Mouse (Mus musculus) left cerebral cortex, postnatal 25 days (tissue): Measurements from ENCODE around the gene Fam184b. TPM values are rescaled to one million over a fixed set of nuclear protein-coding genes. Genes with fewer than 3 reads are reported as not detected.
"Not testable (repeated sequence)": the region's sequence is repeated elsewhere in the genome, so short reads cannot be mapped to it uniquely, and the experiment has no call there.

ENCODE experiments used
- DNase-seq, 2 experiments: peaks; one replicate each; pipeline ENCODE4 v3.0.0; 2022; ENCODE audit warnings: low spot score in 2 of 2, mixed read lengths in 1 of 2
- intact Hi-C: fragments of 180-260 bp; cut with DNase I; formaldehyde crosslinking; loops from one replicate; pipeline ENCODE4 v1.15.1; 2025
- total RNA-seq, 2 experiments: library from RNA; stranded (reverse); gene quantifications; 2 replicates each; pipeline ENCODE4 v1.2.3; 2021

The Fam184b gene
- 10 to 100 TPM in 1 of 2 experiments, 1 to 10 TPM in 1; 7.1 to 11.8 TPM for total RNA-seq

GRCm38 (mm10) chr5:45638806-45639714 lies at the start of gene Fam184b:
Gene Fam184b, minus strand, starts transcription at chr5:45639614.
- DNase-seq, result peak; percentile 85 to 90
- intact Hi-C loops, result no loop called here

GRCm38 (mm10) chr5:45689152-45689551 lies 49.7 kb upstream of the Fam184b start:
- intact Hi-C loops, result no loop called here

GRCm38 (mm10) chr5:45686223-45686622 lies 46.8 kb upstream of the Fam184b start:
- no peak for DNase-seq
- intact Hi-C loops, result no loop called here

More at GRCm38 (mm10) chr5:45689152-45689551, 49.7 kb upstream of the Fam184b start:
- peak in 1 of 2 experiments; percentile 1 for DNase-seq

- DNase-seq, result no peak
- intact Hi-C loops, result no loop called here
These were observed 45.8 kb upstream of the Fam184b start for GRCm38 (mm10) chr5:45685243-45685642.

GRCm38 (mm10) chr5:45683388-45683787 lies 44.0 kb upstream of the Fam184b start:
- no peak for DNase-seq
- intact Hi-C loops, result no loop called here

GRCm38 (mm10) chr5:45679955-45680354 lies 40.5 kb upstream of the Fam184b start:
- DNase-seq, result peak in 1 of 2 experiments; percentile 17
- intact Hi-C loops, result no loop called here

GRCm38 (mm10) chr5:45677639-45678038 lies 38.2 kb upstream of the Fam184b start:
- intact Hi-C loops, result no loop called here
- no peak for DNase-seq

GRCm38 (mm10) chr5:45675032-45675431 lies 35.6 kb upstream of the Fam184b start:
- DNase-seq, result no peak
- intact Hi-C loops, result no loop called here

GRCm38 (mm10) chr5:45670894-45671494 lies 31.6 kb upstream of the Fam184b start:
- DNase-seq, result no peak
- intact Hi-C loops, result no loop called here

- no peak for DNase-seq
- intact Hi-C loops, result no loop called here
These were observed 30.9 kb upstream of the Fam184b start for GRCm38 (mm10) chr5:45670280-45670670.

- DNase-seq, result peak; percentile 98 to 99
- intact Hi-C loops, result loop anchor here (1.0 to 5.0 kb wide), 3 partner anchors 135 to 678 kb away; no protein-coding TSS in a partner anchor
These were observed 30.3 kb upstream of the Fam184b start, which contains the start of gene Ncapg for GRCm38 (mm10) chr5:45669598-45670279. Gene Ncapg, plus strand, starts transcription at chr5:45669919.

- DNase-seq, result no peak
- intact Hi-C loops, result loop anchor here (1.0 to 5.0 kb wide), 3 partner anchors 135 to 678 kb away; no protein-coding TSS in a partner anchor
These were observed 29.8 kb upstream of the Fam184b start for GRCm38 (mm10) chr5:45669234-45669597.

GRCm38 (mm10) chr5:45668831-45669230 lies 29.4 kb upstream of the Fam184b start:
- intact Hi-C loops, result loop anchor here (1.0 to 5.0 kb wide), 3 partner anchors 135 to 678 kb away; no protein-coding TSS in a partner anchor
- peak in 1 of 2 experiments; percentile 31 for DNase-seq

- peak in 1 of 2 experiments; percentile 43 for DNase-seq
- intact Hi-C loops, result loop anchor here (2.0 to 5.0 kb wide), 2 partner anchors 192 to 679 kb away; no protein-coding TSS in a partner anchor
These were observed 28.9 kb upstream of the Fam184b start for GRCm38 (mm10) chr5:45668324-45668723.

- intact Hi-C loops, DNase-seq: not testable (repeated sequence)
These were observed 19.0 kb upstream of the Fam184b start for GRCm38 (mm10) chr5:45658406-45658805.

- intact Hi-C loops, result no loop called here
These were observed 11.8 kb upstream of the Fam184b start for GRCm38 (mm10) chr5:45651026-45651703.

GRCm38 (mm10) chr5:45639715-45640092 lies 290 bp upstream of the Fam184b start:
- intact Hi-C loops, result no loop called here
- DNase-seq, result peak; percentile 30 to 34

More at GRCm38 (mm10) chr5:45651026-45651703, 11.8 kb upstream of the Fam184b start:
- DNase-seq, result no peak

- intact Hi-C loops, result no loop called here
These were observed 1.0 kb downstream of the Fam184b start for GRCm38 (mm10) chr5:45638378-45638777.

GRCm38 (mm10) chr5:45629470-45629869 lies 9.9 kb downstream of the Fam184b start:
- intact Hi-C loops, result no loop called here
- peak in 1 of 2 experiments; percentile 14 for DNase-seq

More at GRCm38 (mm10) chr5:45638378-45638777, 1.0 kb downstream of the Fam184b start:
- DNase-seq, result peak; percentile 27 to 30
